Mouse (Mus musculus) kidney, adult 2 months (tissue): ENCODE results near the gene Cygb.

Experiments
- CTCF ChIP-seq: fragments of 200-500 bp; conservative IDR thresholded peaks from 2 replicates; pipeline ENCODE4 v1.5.1; 2011; ENCODE audit warnings: low read depth, mild to moderate bottlenecking, control low read depth, low read length, moderate library complexity, mixed read lengths; ENCODE audit not compliant: insufficient read depth, insufficient read length
- POLR2A ChIP-seq: fragments of 200-500 bp; IDR thresholded peaks from one replicate; pipeline ENCODE4 v1.6.1; 2011; ENCODE audit warnings: low read depth, low read length, control low read depth

- TF ChIP-seq POLR2A: no peak
- no peak for TF ChIP-seq CTCF
Observed at GRCm38 (mm10) chr11:116617641-116618040, 36.5 kb downstream of the Cygb start.
